Mouse (Mus musculus): ENCODE results near the gene Rgs3. TPM values are rescaled to one million over a fixed set of nuclear protein-coding genes. Genes with fewer than 3 reads are reported as not detected.

Gene Rgs3
- polyA plus RNA-seq, 1 experiment from 2014 or later: 6.6 TPM

- no peak overlapping the region for H3K27ac ChIP-seq (ENCODE audit: low read depth)
- WGBS (ENCODE audit: insufficient replicate concordance): 76% methylated on average over 3 of the region's 3 CpGs
- ATAC-seq (no peak), DNase-seq (no peak)
- no peak overlapping the region for H3K4me3 ChIP-seq (ENCODE audit: low read depth, low read length)
- H3K9ac ChIP-seq (replicated peaks): no peak overlapping the region
- no peaks in the 10 kb centered on the region for H3K4me1 ChIP-seq (ENCODE audit: insufficient read depth)
- no peak overlapping the region for H3K4me2 ChIP-seq (ENCODE audit: low read depth, low read length)
- H3K27me3 ChIP-seq (ENCODE audit: insufficient read depth, low read length): no peaks in the 10 kb centered on the region
- no peaks in the 10 kb centered on the region for H3K9me3 ChIP-seq (ENCODE audit: low read length)
- no peak for TF ChIP-seq EP300 (IDR thresholded peaks at IDR 0.05; ENCODE audit: low read depth)
- no peak for TF ChIP-seq CTCF (IDR thresholded peaks at IDR 0.05; ENCODE audit: low read depth)
- H3K36me3 ChIP-seq (replicated peaks; ENCODE audit: insufficient read depth, low read length): no peaks in the 10 kb centered on the region
Measured at GRCm38 (mm10) chr4:62730861-62731260, 171.2 kb downstream of the Rgs3 start.

- no peak overlapping the region for H3K4me3 ChIP-seq (ENCODE audit: low read depth, low read length)
- no peak for ATAC-seq
- DNase-seq: no peak
- H3K9ac ChIP-seq (replicated peaks): no peak overlapping the region
- no peaks in the 10 kb centered on the region for H3K9me3 ChIP-seq (ENCODE audit: low read length)
- no peaks in the 10 kb centered on the region for H3K27me3 ChIP-seq (ENCODE audit: insufficient read depth, low read length)
- H3K27ac ChIP-seq (ENCODE audit: low read depth): no peak overlapping the region
- H3K36me3 ChIP-seq (replicated peaks; ENCODE audit: insufficient read depth, low read length): no peaks in the 10 kb centered on the region
- no peaks in the 10 kb centered on the region for H3K4me1 ChIP-seq (ENCODE audit: insufficient read depth)
- WGBS (ENCODE audit: insufficient replicate concordance): 79% methylated on average over 6 of the region's 6 CpGs
- H3K4me2 ChIP-seq (ENCODE audit: low read depth, low read length): no peak overlapping the region
- no peak for TF ChIP-seq EP300 (IDR thresholded peaks at IDR 0.05; ENCODE audit: low read depth)
- no peak for TF ChIP-seq CTCF (IDR thresholded peaks at IDR 0.05; ENCODE audit: low read depth)
Measured at GRCm38 (mm10) chr4:62731531-62732063, 171.9 kb downstream of the Rgs3 start.

- H3K9ac ChIP-seq (replicated peaks): no peak overlapping the region
- 0 out of 2 replicates have a peak overlapping the region, but pooled peaks have one; percentile 29 for H3K27ac ChIP-seq (ENCODE audit: low read depth)
- H3K9me3 ChIP-seq (ENCODE audit: low read length): no peaks in the 10 kb centered on the region
- WGBS (ENCODE audit: insufficient replicate concordance): 64% methylated on average over 7 of the region's 7 CpGs
- ATAC-seq (no peak), DNase-seq (no peak)
- TF ChIP-seq CTCF (IDR thresholded peaks at IDR 0.05; ENCODE audit: low read depth): no peak
- H3K36me3 ChIP-seq (replicated peaks; ENCODE audit: insufficient read depth, low read length): no peaks in the 10 kb centered on the region
- no peaks in the 10 kb centered on the region; the same call in 1 of the 2 replicates for H3K4me1 ChIP-seq (ENCODE audit: insufficient read depth)
- no peak overlapping the region for H3K4me3 ChIP-seq (ENCODE audit: low read depth, low read length)
- H3K4me2 ChIP-seq (ENCODE audit: low read depth, low read length): no peak overlapping the region
- H3K27me3 ChIP-seq (ENCODE audit: insufficient read depth, low read length): no peaks in the 10 kb centered on the region
Measured at GRCm38 (mm10) chr4:62732096-62732495, 172.4 kb downstream of the Rgs3 start.

- TF ChIP-seq EP300 (IDR thresholded peaks at IDR 0.05; ENCODE audit: low read depth) (no peak), CTCF (IDR thresholded peaks at IDR 0.05; ENCODE audit: low read depth) (no peak)
- Histone ChIP-seq H3K36me3 (replicated peaks; ENCODE audit: insufficient read depth, low read length) (no peaks in the 10 kb centered on the region), H3K9ac (replicated peaks) (no peak overlapping the region), H3K4me1 (ENCODE audit: insufficient read depth) (no peaks in the 10 kb centered on the region; the same call in 1 of the 2 replicates), H3K27ac (ENCODE audit: low read depth) (peak overlapping the region; percentile 57; the same call in 1 of the 2 replicates), H3K27me3 (ENCODE audit: insufficient read depth, low read length) (no peaks in the 10 kb centered on the region), H3K4me2 (ENCODE audit: low read depth, low read length) (no peak overlapping the region), H3K4me3 (ENCODE audit: low read depth, low read length) (no peak overlapping the region), H3K9me3 (ENCODE audit: low read length) (no peaks in the 10 kb centered on the region)
- WGBS (ENCODE audit: insufficient replicate concordance): 54% methylated on average over 2 of the region's 2 CpGs
- DNase-seq: no peak
- peak; percentile 38; the same call in 1 of the 2 replicates for ATAC-seq
Measured at GRCm38 (mm10) chr4:62732840-62733239, 173.2 kb downstream of the Rgs3 start.

GRCm38 (mm10) chr4:62733938-62734337, 174.3 kb downstream of the Rgs3 start:
- DNase-seq (no peak), ATAC-seq (peak; percentile 23; the same call in 1 of the 2 replicates)
- H3K9me3 ChIP-seq (ENCODE audit: low read length): no peaks in the 10 kb centered on the region
- H3K4me2 ChIP-seq (ENCODE audit: low read depth, low read length): no peak overlapping the region
- H3K4me1 ChIP-seq (ENCODE audit: insufficient read depth): peaks cover 6% of the 10 kb centered on the region
- 55% methylated on average over 3 of the region's 4 CpGs for WGBS (ENCODE audit: insufficient replicate concordance)
- no peak overlapping the region for H3K4me3 ChIP-seq (ENCODE audit: low read depth, low read length)
- H3K27me3 ChIP-seq (ENCODE audit: insufficient read depth, low read length): no peaks in the 10 kb centered on the region
- H3K9ac ChIP-seq (replicated peaks): no peak overlapping the region
- H3K27ac ChIP-seq (ENCODE audit: low read depth): no peak overlapping the region
- TF ChIP-seq EP300 (IDR thresholded peaks at IDR 0.05; ENCODE audit: low read depth) (no peak), CTCF (IDR thresholded peaks at IDR 0.05; ENCODE audit: low read depth) (no peak)
- no peaks in the 10 kb centered on the region for H3K36me3 ChIP-seq (replicated peaks; ENCODE audit: insufficient read depth, low read length)

- DNase-seq: no peak
- 54% methylated on average over 8 of the region's 8 CpGs for WGBS (ENCODE audit: insufficient replicate concordance)
- H3K4me1 ChIP-seq (ENCODE audit: insufficient read depth): peaks cover 6% of the 10 kb centered on the region
- no peaks in the 10 kb centered on the region for H3K27me3 ChIP-seq (ENCODE audit: insufficient read depth, low read length)
- H3K9ac ChIP-seq (replicated peaks): no peak overlapping the region
- no peaks in the 10 kb centered on the region for H3K9me3 ChIP-seq (ENCODE audit: low read length)
- H3K36me3 ChIP-seq (replicated peaks; ENCODE audit: insufficient read depth, low read length): no peaks in the 10 kb centered on the region
- no peak for ATAC-seq
- no peak for TF ChIP-seq EP300 (IDR thresholded peaks at IDR 0.05; ENCODE audit: low read depth)
- no peak for TF ChIP-seq CTCF (IDR thresholded peaks at IDR 0.05; ENCODE audit: low read depth)
- no peak overlapping the region for H3K4me2 ChIP-seq (ENCODE audit: low read depth, low read length)
- H3K27ac ChIP-seq (ENCODE audit: low read depth): no peak overlapping the region
- H3K4me3 ChIP-seq (ENCODE audit: low read depth, low read length): no peak overlapping the region
Measured at GRCm38 (mm10) chr4:62735291-62735690, 175.6 kb downstream of the Rgs3 start.

Measured in liver, postnatal 0 days (tissue).